ENCODE assay signal across 8 mouse cellular contexts in the genomic region with DNA sequence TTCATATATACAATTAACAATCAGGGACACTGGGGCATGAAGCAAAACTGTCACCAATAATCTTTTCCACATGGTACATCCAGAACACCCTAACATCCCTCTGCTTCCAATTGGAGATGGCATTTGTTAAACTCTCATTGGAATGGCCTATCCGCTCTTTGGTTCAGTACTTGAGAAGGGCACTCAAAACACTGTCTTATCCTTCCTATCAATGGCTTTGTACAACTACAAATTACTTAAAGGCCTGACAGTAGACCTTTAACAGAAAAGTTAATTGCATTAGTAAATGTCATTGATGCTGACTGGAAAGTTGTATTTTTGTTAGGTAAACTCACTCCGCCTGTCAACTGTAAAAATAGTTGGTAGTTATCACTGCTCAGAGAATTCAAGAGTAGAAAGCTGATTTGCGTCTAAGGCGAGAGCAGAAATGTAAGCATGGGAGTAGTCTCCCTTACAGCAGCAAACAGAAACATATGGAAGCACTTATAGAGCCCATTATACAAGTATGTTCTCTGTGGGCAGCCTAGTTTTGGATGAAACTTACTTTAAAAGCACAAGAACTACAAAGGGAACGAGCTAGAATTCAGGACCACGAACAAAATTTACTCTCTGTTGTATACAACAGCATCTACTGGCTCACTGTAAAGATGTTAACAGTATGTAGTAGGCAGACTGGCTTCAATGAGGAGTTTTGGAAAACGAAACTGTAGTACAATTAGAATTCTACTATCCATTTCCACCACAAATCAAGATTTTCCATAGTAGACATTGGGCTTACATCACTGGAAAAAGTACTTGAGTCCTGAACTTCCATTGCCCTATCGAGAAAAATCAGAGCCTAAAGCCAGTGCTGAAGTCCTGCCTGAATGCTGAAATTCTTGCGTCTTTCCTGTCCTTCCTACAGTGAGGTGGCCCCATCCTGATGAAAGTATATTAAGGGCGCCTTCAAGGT.
DNase-seq lines count a peak whose midpoint lies in the region; ATAC-seq and TF ChIP-seq lines count a peak whose summit lies in the region.

No protein-coding gene starts in this region.

- H3K4me2 ChIP-seq in lung, embryonic 15.5 days = peak overlapping the region; percentile 59
- peak overlapping the region; percentile 69 for H3K4me2 ChIP-seq in intestine, embryonic 14.5 days (ENCODE audit: low read length)
- H3K4me2 ChIP-seq in neural tube, embryonic 14.5 days (ENCODE audit: low read depth, low read length) = peak overlapping the region; percentile 80

- no peaks in the 10 kb centered on the region for H3K9me3 ChIP-seq in lung, embryonic 15.5 days
- no peaks in the 10 kb centered on the region for H3K9me3 ChIP-seq in intestine, embryonic 14.5 days (ENCODE audit: control insufficient read depth, low read length)
- no peaks in the 10 kb centered on the region for H3K9me3 ChIP-seq in neural tube, embryonic 14.5 days (ENCODE audit: control insufficient read depth, low read length)

- WGBS in lung, embryonic 15.5 days = 26% methylated on average over 10 of the region's 10 CpGs
- 44% methylated on average over 10 of the region's 10 CpGs for WGBS in intestine, embryonic 14.5 days
- 38% methylated on average over 10 of the region's 10 CpGs for WGBS in neural tube, embryonic 14.5 days

- ATAC-seq in lung, embryonic 15.5 days (ENCODE audit: borderline replicate concordance, extremely low read depth, low FRiP score, low TSS enrichment) = no peak
- ATAC-seq in intestine, embryonic 14.5 days (replicated peaks; ENCODE audit: low FRiP score, low TSS enrichment, low read depth) = no peak
- no peak for ATAC-seq in neural tube, embryonic 14.5 days (ENCODE audit: low read depth)

- TF ChIP-seq CTCF in cortical plate, adult 2 months (IDR thresholded peaks at IDR 0.05; ENCODE audit: extremely low read depth, insufficient read depth, low read length) = no peak

- peaks cover 27% of the 10 kb centered on the region for H3K4me1 ChIP-seq in lung, embryonic 15.5 days
- peaks cover 5% of the 10 kb centered on the region; the same call in 1 of the 2 replicates for H3K4me1 ChIP-seq in cortical plate, adult 2 months (ENCODE audit: control insufficient read depth, insufficient read depth, low read length)
- peaks cover 21% of the 10 kb centered on the region; the same call in 1 of the 2 replicates for H3K4me1 ChIP-seq in intestine, embryonic 14.5 days (replicated peaks; ENCODE audit: control insufficient read depth, insufficient read depth, low read length)
- peaks cover 25% of the 10 kb centered on the region for H3K4me1 ChIP-seq in neural tube, embryonic 14.5 days (ENCODE audit: control insufficient read depth, insufficient read depth, low read length)

- no peak for TF ChIP-seq POLR2A in cortical plate, adult 2 months (IDR thresholded peaks at IDR 0.05; ENCODE audit: extremely low read depth, insufficient read depth, low read length)

- H3K27ac ChIP-seq in lung, embryonic 15.5 days = peak overlapping the region; percentile 100
- H3K27ac ChIP-seq in cortical plate, adult 2 months (ENCODE audit: insufficient read depth, low read length) = 0 out of 2 replicates have a peak overlapping the region, but pooled peaks have one; percentile 21
- H3K27ac ChIP-seq in intestine, embryonic 14.5 days (ENCODE audit: low read depth) = peak overlapping the region; percentile 100
- H3K27ac ChIP-seq in neural tube, embryonic 14.5 days (ENCODE audit: low read depth, low read length) = peak overlapping the region; percentile 100

- peak overlapping the region; percentile 99 for H3K4me3 ChIP-seq in lung, embryonic 15.5 days
- H3K4me3 ChIP-seq in cortical plate, adult 2 months (ENCODE audit: insufficient read depth, low read length) = peak overlapping the region; percentile 91
- peak overlapping the region; percentile 93 for H3K4me3 ChIP-seq in intestine, embryonic 14.5 days (ENCODE audit: low read depth, low read length)
- peak overlapping the region; percentile 98 for H3K4me3 ChIP-seq in neural tube, embryonic 14.5 days (ENCODE audit: low read depth, low read length)

- H3K36me3 ChIP-seq in lung, embryonic 15.5 days = peaks cover 14% of the 10 kb centered on the region
- H3K36me3 ChIP-seq in intestine, embryonic 14.5 days (ENCODE audit: control insufficient read depth, insufficient read depth, low read length) = peaks cover 14% of the 10 kb centered on the region
- no peaks in the 10 kb centered on the region for H3K36me3 ChIP-seq in neural tube, embryonic 14.5 days (ENCODE audit: control insufficient read depth, insufficient read depth, low read length)

- DNase-seq in lung, adult 18-20 months = no peak
- no peak for DNase-seq in intestine, embryonic 14.5 days (ENCODE audit: low spot score)
- DNase-seq in frontal cortex, postnatal 25 days (ENCODE audit: low spot score in 2 of 2) = no peak
- DNase-seq in urinary bladder, postnatal 14 days (ENCODE audit: low spot score) = no peak
- DNase-seq in layer of hippocampus, postnatal 36 days = no peak

- peak overlapping the region; percentile 99 for H3K9ac ChIP-seq in lung, embryonic 15.5 days
- peak overlapping the region; percentile 100 for H3K9ac ChIP-seq in intestine, embryonic 14.5 days (ENCODE audit: low read length)
- peak overlapping the region; percentile 99 for H3K9ac ChIP-seq in neural tube, embryonic 14.5 days (replicated peaks; ENCODE audit: low read depth, low read length)

- no peaks in the 10 kb centered on the region for H3K27me3 ChIP-seq in lung, embryonic 15.5 days
- H3K27me3 ChIP-seq in intestine, embryonic 14.5 days (replicated peaks; ENCODE audit: control insufficient read depth, insufficient read depth, low read length) = no peaks in the 10 kb centered on the region
- no peaks in the 10 kb centered on the region for H3K27me3 ChIP-seq in neural tube, embryonic 14.5 days (ENCODE audit: control insufficient read depth, insufficient read depth, low read length)

Comparison
In these comparisons a context has a peak if more than half of its experiments do, and no peak if none do; other contexts are left out.
1. H3K27ac ChIP-seq: peak in every context shown above with its lines; median percentile 100 in lung, embryonic 15.5 days; 100 in intestine, embryonic 14.5 days; 100 in neural tube, embryonic 14.5 days; 21 in cortical plate, adult 2 months.